Mouse (Mus musculus): ENCODE results near the gene Eya4.

Eya4 gene

DNA sequence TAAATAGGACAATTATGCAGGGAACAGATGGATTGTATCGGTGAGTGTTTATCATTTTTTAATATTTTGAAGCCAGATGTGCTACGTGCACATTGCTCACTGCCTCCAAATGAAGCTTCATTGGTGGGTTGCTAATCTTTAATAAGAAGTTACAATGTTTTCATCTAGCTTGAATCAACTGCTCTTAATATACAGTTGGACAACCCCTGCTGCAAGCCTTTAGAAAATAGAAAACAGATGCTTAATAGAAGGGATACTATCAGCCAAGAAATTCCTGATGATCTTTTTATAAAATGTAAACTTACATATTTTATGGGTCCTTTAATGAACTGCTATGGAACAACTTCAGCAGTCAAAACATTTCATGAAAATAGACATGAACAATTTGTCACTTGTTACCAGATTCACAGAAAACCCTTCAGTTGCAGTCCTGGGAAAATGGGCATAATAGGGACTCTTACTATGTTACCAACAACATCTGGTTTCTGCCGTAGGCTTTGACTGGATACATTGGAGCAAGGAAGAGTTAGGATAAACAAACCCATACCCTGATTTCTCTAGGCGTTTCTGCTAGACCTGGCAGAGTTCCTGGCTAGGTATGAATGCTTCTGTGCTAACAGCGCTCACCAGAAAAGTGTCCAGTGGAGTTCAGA, 290.4 kb downstream of the Eya4 start:
- DNase-seq, result no peak

- no peak for DNase-seq
Measured at GRCm38 (mm10) chr10:23053379-23053915, 297.1 kb downstream of the Eya4 start.

Measured in cerebellum, adult 18-20 months (tissue).